Mouse (Mus musculus): Measurements from ENCODE around the gene Nav2.

Gene Nav2

GRCm38 (mm10) chr7:49553236-49553981 is 644.9 kb downstream of the Nav2 start:
- DNase-seq (ENCODE audit: low read depth, low spot score): peak; percentile 43

- DNase-seq (ENCODE audit: low read depth, low spot score): no peak
Observed at GRCm38 (mm10) chr7:49558240-49558640, 649.7 kb downstream of the Nav2 start.

- DNase-seq (ENCODE audit: low read depth, low spot score): no peak
Observed at GRCm38 (mm10) chr7:49558895-49559294, 650.4 kb downstream of the Nav2 start.

- peak; percentile 46 for DNase-seq (ENCODE audit: low read depth, low spot score)
Observed at GRCm38 (mm10) chr7:49560012-49560411, 651.5 kb downstream of the Nav2 start.

- no peak for DNase-seq (ENCODE audit: low read depth, low spot score)
Observed at GRCm38 (mm10) chr7:49562404-49562803, 653.9 kb downstream of the Nav2 start.

GRCm38 (mm10) chr7:49562851-49563250 is 654.3 kb downstream of the Nav2 start:
- no peak for DNase-seq (ENCODE audit: low read depth, low spot score)

- DNase-seq (ENCODE audit: low read depth, low spot score): no peak
Observed at GRCm38 (mm10) chr7:49565084-49565483, 656.6 kb downstream of the Nav2 start.

- DNase-seq (ENCODE audit: low read depth, low spot score): no peak
Observed at GRCm38 (mm10) chr7:49565798-49566197, 657.3 kb downstream of the Nav2 start.

GRCm38 (mm10) chr7:49567346-49568034 is 659.0 kb downstream of the Nav2 start:
- no peak for DNase-seq (ENCODE audit: low read depth, low spot score)

GRCm38 (mm10) chr7:49569646-49570045 is 661.1 kb downstream of the Nav2 start:
- no peak for DNase-seq (ENCODE audit: low read depth, low spot score)

GRCm38 (mm10) chr7:49571606-49572005 is 663.1 kb downstream of the Nav2 start:
- DNase-seq (ENCODE audit: low read depth, low spot score): no peak

- DNase-seq (ENCODE audit: low read depth, low spot score): no peak
Observed at GRCm38 (mm10) chr7:49575226-49575625, 666.7 kb downstream of the Nav2 start.

GRCm38 (mm10) chr7:49577096-49577495 is 668.6 kb downstream of the Nav2 start:
- no peak for DNase-seq (ENCODE audit: low read depth, low spot score)

GRCm38 (mm10) chr7:49581951-49582350 is 673.4 kb downstream of the Nav2 start:
- DNase-seq (ENCODE audit: low read depth, low spot score): no peak

GRCm38 (mm10) chr7:49582551-49582950 is 674.0 kb downstream of the Nav2 start:
- no peak for DNase-seq (ENCODE audit: low read depth, low spot score)

- DNase-seq (ENCODE audit: low read depth, low spot score): no peak
Observed at GRCm38 (mm10) chr7:49583176-49583575, 674.7 kb downstream of the Nav2 start.

- DNase-seq (ENCODE audit: low read depth, low spot score): no peak
Observed at GRCm38 (mm10) chr7:49586530-49587120, 678.1 kb downstream of the Nav2 start.

- no peak for DNase-seq (ENCODE audit: low read depth, low spot score)
Observed at GRCm38 (mm10) chr7:49589635-49590034, 681.1 kb downstream of the Nav2 start.

GRCm38 (mm10) chr7:49597776-49598175 is 689.3 kb downstream of the Nav2 start:
- DNase-seq (ENCODE audit: low read depth, low spot score): no peak

GRCm38 (mm10) chr7:49598225-49598624 is 689.7 kb downstream of the Nav2 start:
- no peak for DNase-seq (ENCODE audit: low read depth, low spot score)

GRCm38 (mm10) chr7:49599950-49600349 is 691.4 kb downstream of the Nav2 start:
- DNase-seq (ENCODE audit: low read depth, low spot score): no peak

- peak; percentile 65 for DNase-seq (ENCODE audit: low read depth, low spot score)
Observed at GRCm38 (mm10) chr7:49601191-49601975, 692.9 kb downstream of the Nav2 start.

Measured in forelimb bud, embryonic 11.5 days (tissue).